Mouse (Mus musculus) cerebellum, adult 9-10 months (tissue): ENCODE data around the gene Six3.

Experiments used
- DNase-seq: peaks from one replicate; pipeline ENCODE4 v3.0.0; 2022

The Six3 gene

DNA sequence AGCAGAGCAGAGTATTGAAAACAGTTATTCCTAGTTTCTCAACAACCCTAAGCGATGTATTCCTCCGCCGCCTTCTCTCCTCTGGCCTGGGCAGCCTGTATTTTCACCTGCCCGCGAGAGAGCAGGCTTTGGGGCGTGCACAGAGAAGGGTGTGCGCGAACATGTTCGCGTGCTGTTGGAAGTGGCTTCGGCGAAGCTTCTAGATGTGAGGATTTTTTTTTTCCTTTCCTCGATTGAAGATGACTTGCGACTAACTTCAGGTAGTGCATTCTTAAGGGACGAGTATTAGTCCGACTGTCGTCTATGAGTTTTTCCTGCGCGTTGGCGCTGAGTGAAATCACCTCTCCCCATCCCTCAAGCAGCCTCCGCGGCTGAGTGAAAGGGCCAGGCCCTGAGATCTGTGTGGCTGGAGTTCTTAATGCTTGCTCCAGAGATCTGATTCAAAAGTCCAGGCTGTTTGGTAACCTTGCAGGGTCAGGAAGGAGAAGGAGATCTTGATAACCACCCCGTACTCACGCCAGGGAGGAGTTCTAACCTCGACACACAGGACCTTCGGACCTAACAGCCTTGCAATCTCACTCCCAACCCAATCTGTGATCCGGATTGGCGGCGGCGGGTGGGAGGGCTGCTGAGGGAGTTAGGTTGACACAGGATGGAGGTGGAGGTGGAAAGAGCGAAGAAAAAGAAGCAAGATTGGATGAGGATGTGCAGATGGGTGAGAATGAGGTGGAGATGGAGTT is 712 bp upstream of the Six3 start:
- no peak for DNase-seq

DNA sequence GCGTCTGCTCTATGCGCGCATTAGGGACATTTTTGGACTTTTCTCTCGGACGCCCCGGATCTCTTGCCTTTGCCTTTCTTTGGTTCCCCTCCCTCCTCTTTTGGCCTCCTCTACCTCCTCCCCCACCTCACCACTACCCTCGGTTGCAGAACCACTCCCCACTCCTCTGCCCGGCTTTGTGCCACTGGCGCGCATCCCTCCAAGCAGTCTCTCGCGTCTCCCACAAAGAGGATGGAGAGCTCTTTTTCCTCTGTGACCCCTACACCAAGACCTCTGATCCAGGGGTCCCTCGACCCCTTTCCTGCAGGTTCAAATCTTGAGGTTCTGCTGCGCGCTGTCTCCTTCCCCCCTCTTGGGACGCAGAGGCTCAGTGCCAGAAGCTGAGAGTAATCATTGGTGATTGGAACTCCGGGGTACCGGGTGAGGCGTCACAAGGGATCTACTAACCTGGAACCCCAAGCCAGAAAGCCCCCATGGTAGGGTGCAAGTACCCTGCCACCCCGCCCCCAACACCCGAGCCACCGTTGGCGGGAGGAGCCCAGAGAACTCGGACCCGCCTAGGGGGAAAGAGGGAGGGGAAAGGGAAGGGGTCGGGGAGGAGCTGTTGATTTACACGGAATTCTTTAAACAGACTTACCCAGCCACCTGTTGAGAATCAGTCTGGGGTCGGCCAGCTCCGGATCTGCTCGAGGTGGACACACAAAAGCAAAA is 758 bp downstream of the Six3 start:
- no peak for DNase-seq

DNA sequence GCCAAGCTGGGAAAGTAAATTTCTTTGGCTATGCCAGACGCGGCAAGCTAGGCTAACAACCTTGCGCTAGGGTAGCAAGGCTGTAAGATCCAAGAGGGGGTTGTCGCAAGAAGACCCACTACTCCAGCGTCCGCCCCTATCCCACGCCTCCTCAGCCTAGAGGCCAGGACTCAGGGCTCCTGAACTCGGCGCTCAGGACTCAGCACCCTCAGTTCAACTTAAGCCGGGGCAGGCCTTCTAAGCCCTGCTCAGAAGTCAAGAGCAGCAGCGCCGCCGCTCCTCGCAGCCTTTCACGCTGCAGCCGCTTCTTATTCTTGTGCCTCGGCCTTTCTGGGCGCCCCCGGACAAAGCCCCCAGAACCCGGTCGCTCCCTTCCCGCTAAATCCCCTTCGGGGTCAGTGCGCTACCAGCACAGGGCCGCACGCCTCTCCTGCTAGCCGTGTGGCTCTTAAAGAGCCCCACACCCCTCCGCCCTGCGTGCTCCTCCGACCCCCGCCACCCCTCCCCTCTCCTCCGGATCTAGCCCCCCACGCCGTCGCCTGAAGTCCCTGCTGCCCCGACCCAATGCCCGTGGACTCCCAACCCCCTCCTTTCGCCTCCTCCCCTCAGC is 1.4 kb downstream of the Six3 start:
- no peak for DNase-seq

DNA sequence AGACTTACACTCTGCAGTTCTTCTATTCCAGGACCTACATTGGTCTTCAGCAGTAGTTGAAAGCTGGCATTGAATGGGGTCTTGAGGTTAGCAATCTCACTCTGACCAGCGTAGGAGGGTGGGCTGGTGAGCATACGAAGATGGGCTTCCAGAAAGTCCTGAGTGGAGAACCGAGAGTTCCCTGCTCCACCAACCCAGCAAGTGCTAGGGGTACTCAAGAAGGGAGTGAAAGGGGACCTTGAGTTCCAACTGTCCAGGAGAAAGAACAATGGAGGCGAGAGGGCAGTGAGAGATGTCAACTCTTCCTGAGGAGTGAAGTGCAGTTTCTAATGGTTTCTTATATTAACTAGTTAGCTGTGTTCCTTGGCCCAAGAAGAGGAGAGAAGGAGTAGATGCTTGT is 2.2 kb downstream of the Six3 start:
- no peak for DNase-seq

DNA sequence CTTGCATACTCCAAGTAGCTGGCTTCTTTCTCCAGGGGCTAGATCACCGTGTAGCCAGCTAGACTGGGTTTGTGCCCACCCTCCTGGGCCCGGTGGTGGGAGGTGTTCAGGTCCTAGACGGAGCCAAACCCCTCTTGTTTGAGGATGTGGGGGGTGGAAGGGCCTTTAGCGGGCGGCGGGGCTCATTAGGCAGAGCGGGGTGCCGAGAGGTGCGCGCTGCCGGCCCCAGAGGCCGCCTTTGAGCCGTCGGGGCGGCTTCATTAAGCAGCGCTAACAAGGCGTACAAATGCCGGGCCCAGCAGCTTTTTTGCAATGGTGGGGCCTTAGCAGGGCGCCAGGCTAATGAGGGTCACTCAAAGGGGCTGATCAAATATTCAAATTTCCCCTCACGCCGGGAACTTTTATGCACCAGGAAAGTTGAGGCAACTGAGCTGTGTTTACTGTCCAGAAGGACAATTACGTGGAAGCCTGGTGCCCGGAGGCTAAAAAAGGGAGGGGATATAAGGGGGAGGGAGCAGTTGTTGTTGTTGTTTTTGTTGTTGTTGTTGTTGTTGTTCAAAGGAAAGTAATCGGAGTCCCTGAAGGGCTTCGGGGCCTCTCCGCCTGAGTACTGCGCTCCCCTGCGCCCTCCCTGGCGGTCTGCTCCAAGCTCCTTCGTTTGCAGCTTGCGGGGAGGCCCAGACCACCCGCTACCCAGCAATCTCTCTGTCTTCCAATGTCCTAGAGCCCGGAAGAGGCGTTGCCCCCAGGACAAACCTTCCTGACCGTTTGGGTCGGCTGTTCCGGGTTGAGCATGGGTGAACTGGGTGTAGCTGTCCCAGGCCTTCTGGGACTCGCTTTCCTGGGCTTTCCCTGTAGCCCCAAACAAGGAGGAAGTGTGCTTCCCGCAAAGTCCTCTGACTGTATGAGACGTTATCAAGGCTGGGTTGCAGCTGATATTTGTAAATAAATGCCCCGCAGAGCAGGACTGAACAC is 3.4 kb downstream of the Six3 start:
- no peak for DNase-seq

DNA sequence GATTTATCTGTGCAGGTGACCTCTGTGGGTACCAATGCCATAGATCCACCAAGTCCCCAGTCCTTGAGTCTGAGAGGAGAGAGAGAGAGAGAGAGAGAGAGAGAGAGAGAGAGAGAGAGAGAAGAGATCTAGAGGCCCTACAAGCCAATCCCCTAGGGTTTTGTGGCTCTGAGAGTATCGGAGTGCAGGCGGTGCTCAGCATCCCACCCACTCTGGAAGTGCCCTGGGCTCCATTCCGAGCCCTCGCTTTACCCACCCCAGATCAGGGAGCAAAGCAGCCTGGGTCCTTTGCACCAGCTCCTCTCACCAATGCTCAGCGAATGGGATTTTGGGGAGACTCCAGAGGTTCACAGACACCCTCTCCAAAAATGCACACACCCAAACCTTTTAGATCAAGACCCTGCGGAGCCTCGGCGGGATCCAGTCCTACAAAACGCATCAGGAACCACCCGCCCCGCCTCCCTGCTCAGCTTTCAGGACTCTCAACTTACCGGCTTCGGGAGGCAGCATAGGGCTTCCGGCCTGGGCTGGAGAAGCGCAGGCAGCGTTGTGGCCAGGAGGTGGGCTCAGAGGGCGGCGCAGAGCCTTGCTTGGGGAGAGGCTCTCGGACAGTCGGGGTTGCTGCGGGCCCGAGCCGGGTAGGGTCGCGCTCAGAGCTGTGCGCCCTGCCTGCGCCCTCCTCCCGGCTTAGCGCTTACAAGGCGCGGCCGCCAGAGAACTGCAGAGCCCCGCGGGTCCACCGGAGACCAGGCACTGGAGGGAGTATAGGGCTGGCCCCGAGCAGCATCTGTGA is 4.4 kb downstream of the Six3 start:
- no peak for DNase-seq

DNA sequence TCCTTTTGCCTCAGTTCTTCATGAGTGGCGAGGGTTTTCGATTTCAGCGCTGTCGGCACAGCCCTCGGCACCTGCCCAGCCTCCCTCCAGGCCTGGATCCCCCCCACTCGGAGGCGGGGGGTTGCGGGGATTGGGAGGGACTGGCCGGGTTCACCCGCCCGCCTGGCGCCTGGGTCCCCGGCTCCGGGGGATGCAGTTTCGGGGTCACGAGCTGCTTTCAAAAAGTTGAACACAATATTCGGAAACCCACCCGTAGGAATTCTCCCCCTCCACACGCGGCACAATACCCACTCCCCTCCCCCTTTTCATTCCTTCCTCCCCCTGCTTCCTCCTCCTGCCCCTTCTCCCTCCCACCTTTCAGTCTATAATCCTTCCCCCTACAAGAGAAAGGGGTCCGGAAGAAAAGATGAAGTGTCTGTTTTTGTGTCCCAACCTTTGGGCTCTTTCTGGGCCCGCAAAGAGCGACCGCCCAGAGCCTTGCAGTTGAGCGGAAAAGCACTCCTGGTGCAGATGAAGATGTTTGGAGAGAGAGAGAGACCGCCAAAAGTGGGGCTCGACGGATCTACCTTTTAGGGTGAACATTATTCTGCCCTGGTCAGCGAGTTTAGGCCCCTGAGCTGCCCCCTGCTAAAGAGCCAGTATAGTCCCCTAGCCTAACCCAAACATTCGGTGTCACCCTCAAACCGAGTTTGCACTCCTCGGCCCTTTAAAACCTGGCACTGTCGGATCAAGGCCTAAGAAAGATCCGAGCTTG is 5.1 kb downstream of the Six3 start:
- DNase-seq: no peak

DNA sequence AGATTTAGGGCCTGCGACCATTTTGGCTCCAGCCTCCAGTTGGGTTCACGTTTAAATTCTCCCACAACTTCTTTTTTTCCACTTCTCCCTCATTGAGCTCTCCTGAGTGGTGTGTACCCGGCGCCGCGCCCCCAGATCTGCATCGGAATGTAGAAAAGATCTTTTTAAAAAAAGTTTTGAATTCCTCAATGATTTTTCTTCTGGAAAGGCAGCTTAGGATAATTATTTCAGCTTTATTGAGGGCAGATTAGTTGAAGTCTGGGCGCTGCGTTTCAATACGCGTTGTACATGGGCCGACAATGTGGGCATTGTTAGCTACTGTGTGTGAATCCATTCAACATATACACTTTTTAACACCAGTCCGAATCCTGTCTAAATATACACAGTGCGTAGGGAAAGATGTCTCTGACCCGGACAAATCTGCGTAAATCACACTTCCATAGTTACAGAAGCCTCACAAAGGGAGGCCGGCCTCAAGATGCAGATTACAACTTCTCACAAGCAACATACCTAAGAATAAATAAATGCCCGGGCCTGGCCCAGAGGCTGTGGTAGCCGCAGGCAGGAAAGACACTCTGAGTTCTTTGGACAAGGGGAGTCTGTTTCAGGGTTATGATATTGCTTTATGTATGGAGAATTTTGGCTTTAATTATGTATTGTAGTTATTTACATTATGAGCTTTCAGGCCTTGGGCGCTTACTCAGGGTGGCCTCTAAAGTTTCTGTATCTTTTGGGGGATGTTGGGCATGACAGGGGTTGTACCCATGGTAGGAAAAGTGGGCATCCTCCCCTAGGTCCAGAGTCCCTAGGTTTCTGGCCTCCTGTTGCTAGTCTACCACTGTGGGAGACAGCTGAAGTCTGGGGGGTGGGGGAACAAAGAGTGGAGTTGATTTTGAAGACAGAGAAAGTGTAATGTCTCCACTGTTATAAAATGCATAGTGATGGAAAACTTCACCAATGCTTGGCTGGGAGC is 6.0 kb downstream of the Six3 start:
- no peak for DNase-seq

DNA sequence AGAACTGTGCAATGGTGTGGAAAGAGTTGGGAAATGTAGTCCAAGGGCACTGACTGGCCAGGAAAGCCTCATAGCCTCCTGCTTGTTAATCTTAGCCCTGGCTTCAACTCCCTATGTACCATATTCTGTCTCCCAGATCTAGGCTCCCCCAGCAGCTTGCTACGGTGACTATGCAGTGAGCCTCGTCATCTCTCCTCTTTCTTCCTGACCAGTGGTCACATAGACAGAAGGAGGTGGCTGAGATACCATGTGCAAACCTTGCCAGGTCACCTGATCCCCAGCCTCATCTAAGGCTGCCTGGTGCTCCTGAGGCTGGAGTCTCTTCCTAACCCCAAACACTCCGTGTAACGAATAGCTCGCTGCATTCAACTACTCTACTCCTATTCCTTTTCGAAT is 6.7 kb downstream of the Six3 start:
- DNase-seq: no peak

DNA sequence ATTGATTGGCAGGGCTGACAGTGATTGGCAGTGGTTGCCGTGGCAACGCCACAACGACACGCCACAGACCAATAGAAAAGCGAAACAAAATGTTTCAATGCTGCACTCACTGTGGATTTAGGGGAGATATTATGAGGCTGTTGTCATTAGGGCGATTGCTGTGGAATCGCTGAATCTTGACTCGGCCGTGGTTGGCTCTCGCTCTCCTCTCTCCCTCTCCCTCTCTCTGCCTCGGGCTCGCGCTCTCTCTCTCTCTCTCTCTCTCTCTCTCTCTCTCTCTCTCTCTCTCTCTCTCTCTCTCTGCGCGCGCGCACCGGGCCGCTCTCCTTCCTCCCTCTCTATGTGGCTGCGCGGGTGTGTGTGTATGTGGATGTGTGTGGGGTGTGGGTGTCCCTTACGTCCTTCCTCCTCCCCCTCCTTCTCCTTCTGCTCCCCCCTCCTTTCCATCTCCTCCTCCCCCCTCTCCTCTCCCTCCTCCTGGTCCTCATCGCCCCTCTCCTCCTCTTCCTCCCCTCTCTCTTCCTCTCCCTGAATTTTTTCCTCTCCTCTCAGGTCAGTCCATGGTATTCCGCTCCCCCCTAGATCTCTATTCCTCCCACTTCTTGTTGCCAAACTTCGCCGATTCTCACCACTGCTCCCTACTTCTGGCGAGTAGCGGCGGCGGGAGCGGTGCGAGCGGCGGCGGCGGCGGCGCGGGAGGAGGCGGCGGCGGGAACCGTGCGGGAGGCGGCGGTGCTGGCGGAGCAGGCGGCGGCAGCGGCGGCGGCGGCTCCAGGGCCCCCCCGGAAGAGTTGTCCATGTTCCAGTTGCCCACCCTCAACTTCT is 7.5 kb downstream of the Six3 start:
- DNase-seq: no peak

DNA sequence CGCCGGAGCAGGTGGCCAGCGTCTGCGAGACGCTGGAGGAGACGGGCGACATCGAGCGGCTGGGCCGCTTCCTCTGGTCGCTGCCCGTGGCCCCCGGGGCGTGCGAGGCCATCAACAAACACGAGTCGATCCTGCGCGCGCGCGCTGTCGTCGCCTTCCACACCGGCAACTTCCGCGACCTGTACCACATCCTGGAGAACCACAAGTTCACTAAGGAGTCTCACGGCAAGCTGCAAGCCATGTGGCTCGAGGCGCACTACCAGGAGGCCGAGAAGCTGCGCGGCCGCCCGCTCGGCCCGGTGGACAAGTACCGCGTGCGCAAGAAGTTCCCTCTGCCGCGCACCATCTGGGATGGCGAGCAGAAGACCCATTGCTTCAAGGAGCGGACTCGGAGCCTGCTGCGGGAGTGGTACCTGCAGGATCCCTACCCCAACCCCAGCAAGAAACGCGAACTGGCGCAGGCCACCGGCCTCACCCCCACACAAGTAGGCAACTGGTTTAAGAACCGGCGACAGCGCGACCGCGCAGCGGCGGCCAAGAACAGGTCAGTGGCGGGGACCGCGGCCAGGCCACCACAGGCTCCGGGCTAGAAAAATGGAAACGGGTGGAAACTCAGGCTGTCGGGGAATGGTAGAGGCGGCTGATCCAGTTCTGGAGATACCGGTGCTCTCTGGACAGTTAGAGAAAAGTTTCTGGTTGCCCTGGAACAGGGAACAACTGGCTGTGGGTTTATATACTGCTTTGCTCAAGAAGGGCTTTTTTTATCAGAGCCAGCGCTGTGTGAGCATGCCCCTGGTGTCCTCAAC is 8.3 kb downstream of the Six3 start:
- DNase-seq: no peak

DNA sequence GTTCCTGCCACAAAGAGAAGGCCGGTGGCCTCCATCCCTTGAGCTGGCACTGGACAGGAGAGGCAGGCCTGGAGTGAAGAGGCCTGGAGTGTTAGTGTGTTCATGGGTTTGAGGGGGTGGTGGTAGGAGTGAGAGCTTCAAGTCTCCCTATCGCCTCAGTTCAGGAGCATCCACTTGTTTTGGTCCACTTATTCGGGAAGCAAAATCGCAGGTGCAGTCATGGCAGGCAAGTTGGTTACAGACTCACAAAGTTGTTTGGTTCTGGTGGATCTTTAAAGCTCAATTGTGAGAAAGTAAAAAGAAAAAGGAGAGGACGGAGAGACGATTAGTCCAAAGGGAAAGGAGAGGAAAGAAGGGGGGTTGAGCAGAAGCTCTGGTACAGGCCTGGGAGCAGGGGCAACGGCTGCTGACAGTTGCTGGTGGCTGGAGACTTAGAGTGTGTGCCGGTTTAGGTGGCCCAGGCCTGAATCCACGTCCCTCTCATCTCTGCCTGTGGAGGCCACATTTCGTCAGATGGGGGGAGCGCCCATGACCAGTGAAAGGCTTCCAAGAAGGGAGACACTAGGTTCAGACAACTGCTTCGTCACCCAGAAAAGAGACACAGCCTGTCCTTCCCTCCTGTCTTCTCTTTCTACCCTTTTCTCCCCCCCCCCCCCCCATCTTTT is 9.2 kb downstream of the Six3 start:
- DNase-seq: no peak

DNA sequence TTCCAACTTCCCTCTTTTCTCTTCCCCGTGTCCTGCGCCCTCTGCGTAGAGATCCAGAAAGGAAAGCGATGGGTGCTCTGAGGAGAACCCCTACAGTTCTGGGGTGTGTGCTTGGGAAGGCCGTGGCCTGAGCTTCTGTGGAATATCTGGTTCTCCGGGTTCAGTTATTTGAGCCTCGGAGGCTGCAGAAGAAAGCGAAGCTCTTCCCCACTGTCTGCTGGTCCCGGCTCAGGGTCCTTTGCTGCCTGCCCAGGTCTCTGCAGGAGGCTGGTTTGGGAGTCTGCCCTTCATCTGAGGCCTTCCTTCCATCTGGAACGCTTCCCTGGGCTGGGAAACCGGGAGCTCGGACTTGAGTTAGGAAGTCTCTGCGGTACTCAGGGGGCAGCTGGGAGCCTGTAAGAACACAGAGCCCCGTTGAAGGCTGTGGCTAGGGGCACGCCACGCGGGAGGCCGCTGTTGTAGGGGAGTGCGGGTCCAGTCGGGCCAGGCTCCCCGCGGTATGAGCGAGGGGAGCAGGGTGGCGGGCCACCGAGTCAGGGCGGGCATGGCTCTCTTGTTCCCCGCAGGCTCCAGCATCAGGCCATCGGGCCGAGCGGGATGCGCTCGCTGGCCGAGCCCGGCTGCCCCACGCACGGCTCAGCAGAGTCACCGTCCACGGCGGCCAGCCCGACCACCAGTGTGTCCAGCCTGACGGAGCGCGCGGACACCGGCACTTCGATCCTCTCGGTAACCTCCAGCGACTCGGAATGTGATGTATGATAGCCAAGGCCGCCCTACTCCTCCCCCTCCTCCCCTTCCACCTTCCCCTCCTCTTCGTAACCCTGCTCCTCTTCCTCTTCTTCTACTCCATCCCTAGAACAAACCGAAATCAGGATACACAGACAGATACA is 10.0 kb downstream of the Six3 start:
- no peak for DNase-seq

DNA sequence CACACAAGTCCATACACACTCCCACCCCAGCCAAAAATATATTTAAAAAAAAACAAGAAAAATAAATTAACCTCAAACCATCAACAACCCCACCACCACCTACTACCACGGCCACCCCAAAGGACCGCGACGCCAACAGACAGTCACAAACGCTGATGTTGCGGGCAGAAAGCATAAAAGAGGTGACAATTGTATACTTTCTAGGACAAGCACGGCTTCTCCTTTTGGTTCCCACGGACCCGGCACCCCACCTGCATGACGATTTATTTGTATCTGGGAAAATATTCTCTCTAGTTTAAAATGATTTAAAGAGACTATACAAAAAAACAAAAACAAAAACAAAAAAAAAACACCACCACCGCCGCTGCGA is 10.6 kb downstream of the Six3 start:
- no peak for DNase-seq

DNA sequence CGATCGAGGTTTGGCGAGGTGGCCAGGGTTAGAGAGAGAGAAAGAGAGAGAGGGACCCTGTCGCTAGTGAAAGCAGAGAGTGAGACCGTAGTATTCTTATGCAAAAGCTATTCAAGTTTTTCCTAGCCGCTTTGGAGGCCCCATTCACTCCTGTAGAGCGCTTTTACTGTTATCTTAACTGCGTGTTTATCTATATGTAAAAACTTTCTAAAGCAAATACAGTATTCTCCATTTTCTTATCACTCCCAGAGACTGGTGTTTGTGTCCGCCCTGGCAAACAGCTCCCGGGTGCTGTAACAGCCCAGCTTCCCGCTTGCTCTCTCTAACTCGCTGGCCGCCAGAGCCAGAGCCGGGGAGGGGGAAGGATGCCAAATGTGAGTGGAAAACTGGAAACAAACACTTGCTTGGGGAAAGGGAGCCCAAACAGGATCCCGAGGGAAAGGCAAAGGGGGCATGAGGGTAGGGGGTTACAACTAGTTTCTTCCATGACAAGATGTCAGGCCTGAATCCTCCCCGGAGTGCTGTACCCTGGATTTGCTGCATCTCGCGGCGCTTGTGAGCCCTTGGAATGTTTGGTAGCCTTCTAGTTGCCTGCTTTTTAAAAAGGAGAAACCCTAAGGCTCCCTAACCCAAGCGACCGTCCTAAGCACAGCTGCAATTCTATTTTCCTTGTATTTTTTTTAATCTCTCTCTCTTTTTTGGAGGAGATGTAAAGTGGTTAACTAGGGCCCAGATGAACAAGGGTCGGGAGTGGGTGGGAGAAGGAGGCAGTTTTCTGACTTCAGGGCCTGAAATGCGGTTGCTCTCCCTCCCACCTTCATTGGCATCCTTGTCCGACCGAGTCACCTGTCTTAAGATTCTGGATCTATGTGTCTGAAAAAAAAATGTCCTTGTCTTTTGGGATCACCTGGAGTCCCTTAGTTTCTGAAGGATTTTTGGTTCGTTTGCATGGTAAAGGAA is 11.9 kb downstream of the Six3 start:
- DNase-seq: no peak
